Mouse (Mus musculus) cerebellum, adult (tissue): ENCODE measurements at regions not wholly inside any gene's neighbourhood (a gene's known extent, or its start where the extent isn't known, plus 50 kb on each side); places are given as distances from the start of the nearest gene placed in this dataset.
A peak's percentile ranks its signal among the peaks of the same experiment; 100 is the strongest.
"Not testable (repeated sequence)": the region's sequence is repeated elsewhere in the genome, so short reads cannot be mapped to it uniquely, and the experiment has no call there.

Experiments used
- ATAC-seq: cut with Nextera tagmentation; 2 replicates; pipeline ENCODE4 v1.9.2; 2017; ENCODE audit warnings: mild to moderate bottlenecking, moderate library complexity, mixed read lengths; ENCODE audit not compliant: insufficient number of reproducible peaks, low FRiP score, low TSS enrichment

DNA sequence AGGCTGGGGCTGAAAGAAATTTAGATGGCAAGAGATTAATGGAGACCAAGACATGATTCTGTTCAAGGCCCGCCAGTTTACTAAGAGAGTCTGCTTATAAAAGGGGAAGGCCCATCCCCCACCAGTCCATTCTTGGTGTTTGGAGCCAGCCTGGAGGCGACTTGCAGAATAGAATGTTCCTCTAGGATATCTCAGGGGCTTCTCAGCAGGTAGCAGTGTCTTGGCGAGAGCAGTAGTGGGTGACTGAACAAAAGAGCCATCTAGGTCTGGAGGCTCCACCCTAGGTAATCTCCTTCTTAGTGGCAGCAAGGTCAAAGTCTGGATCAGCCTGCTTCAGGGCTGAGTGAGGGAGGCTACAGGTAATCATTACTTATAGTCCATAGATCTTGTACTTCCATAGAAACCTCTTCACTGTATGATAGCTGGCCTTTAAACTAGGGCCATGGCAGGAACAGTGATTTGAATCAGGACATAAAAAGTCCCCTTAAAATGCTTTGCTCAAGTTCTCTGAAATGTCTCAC lies 166.0 kb upstream of the Gm5538 start:
- not testable (repeated sequence) for ATAC-seq

- ATAC-seq = no peak
Measured at GRCm38 (mm10) chr3:59542621-59543020, 187.0 kb upstream of the Gm5538 start.

DNA sequence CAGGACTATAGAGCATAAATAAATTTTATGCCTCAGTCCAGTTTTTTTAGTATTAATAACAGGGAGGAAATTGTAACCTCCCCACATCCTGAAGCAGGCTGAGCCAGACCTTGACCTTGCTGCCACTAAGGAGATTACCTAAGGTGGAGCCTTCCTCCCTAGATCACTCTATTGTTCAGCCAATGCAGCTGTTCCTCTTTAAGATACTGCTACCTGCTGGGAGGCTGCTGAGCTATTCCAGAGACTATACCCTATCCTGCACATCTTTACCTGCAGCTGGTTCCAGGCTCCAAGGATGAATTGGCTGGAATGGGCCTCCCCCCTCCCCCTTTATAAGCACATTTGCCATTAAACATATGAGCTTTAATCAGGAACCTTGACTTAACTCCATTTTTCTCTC lies 189.0 kb upstream of the Gm5538 start:
- not testable (repeated sequence) for ATAC-seq

DNA sequence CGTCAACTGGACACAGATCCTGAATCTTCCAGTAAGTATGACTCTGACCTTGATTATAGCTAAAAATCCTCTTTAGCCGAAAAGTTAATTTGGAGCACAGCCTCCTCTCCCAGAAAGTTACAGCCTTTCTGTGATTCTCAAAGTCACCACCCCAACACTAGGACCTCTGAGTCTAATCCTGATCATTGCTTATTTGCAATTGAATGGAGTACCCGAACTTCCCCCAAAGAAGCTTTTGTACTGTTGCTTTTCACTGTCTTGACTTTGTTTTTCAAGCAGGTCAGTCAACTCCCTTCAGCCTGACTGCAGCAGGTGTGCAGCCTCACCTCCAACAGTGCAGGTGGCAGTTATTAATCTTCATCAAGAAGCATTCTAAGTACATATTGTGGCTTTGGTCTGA lies 189.7 kb upstream of the Gm5538 start:
- ATAC-seq = not testable (repeated sequence)

- ATAC-seq = no peak
Measured at GRCm38 (mm10) chr3:59531311-59531834, 187.2 kb upstream of the Igsf10 start.

DNA sequence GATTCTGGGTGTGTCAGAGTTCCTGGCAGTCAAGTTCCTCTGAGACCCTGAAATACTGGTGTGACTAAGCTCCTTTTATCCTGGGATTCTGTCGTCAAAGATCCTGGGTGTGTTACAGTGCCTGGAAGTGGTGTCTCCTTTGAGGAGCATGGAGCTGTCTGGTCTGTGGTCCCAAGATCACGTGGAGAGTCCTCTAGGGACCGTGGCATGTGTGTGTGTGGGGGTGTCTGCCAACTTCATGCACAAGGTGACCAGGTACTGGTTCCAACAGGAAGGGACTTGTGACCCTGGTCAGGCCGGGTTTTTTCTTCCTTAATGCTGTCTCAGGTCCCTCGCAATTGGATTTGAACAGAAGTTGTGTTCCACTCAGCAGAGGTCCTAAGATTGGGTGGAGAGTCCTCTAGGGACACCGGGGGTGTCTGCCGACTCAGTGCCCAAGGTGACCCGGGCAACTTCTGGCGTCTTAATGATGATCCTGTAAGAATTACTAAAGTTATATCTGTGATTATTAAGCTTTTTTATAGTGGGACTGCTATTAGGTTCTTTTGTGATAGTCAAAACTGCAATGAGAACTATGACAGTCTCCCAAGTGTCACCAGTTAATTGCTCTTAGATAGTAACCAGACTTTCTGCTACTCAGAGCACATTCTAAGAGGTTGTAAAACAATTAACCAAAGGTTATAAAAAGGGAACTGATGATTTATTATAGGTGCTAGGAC lies 186.6 kb upstream of the Igsf10 start:
- ATAC-seq = no peak

DNA sequence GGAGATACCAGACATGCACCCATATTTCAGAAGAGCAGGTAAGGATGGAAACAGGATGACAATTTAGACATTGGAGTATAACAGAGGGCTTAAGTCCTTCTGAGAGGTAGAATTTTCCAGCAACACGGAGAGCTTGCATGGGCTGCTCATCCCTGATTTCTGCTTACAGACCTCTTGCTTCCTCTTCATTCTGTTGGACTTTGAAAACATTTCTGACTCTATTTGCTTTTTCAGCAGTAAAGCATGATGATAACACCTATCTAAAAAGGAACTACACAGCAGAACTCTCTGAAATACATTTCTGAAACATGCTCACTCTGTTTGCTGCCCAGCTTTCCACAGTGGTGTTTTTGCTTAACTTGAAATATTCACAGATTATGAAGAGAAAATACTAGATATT lies 176.6 kb upstream of the Igsf10 start:
- no peak for ATAC-seq

DNA sequence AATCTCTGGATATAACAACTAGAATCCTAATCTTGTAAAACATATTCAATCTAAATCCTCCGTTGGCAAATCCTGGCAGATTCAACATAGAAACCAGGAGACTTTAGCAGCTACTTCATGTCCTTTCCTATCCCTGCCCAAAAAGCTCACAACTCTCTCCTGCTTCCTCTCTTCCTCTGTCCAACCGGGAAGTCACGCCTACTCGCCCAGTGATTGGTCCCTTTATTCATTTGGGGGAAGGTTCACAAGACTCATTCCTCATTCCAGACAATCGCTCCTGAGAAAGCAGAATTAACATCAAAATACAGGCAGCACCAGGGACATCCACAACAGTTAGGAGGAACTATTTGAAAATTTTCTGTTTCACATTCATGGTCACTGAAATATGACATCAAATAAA lies 133.9 kb upstream of the Igsf10 start:
- no peak for ATAC-seq

DNA sequence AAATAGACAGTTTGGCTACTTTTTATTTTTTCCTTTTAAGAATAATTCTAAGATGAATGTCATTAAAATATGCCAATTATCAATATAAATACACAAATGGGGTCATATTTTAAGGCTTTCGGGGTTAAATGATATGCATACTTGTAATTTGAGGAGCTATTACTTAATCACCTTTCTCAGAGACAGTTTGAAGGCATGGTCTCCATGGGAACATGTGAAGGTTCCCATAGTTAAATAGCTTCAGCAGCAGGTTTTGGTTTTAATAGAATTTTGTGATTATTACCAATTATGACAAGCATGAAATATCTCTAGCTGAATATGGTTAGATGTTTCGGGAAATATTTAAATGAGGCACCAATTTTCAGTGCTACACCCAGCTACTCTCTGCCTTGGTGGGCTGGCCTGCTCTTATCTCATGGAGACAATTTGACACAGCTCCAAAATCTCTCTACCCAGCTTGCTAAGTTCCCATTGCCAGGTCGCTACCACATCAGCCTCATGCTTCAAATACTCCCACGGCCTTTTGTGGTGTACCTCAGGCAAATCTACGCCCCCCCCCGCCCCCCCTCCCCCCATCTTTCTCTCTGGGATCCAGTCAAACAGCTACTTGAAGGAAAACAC lies 133.4 kb upstream of the Igsf10 start:
- no peak for ATAC-seq

DNA sequence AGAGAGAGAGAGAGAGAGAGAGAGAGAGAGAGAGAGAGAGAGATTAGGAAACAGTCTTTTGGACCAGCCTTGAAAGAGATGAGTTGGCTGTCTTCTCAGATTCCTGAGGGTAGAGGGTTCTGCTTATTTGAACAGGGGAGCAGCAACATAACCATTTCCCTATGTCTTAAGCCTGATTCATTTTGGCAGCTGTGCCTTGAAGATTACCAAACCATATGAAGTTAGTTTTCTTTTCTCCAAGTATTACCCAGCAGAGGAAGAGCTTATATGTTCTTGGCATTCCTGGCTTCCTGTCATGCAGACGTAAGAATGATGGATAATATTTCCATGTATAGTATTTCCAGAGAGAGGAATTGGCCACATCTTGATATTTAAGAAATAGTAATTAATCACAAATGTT lies 124.8 kb upstream of the Igsf10 start:
- ATAC-seq = no peak

DNA sequence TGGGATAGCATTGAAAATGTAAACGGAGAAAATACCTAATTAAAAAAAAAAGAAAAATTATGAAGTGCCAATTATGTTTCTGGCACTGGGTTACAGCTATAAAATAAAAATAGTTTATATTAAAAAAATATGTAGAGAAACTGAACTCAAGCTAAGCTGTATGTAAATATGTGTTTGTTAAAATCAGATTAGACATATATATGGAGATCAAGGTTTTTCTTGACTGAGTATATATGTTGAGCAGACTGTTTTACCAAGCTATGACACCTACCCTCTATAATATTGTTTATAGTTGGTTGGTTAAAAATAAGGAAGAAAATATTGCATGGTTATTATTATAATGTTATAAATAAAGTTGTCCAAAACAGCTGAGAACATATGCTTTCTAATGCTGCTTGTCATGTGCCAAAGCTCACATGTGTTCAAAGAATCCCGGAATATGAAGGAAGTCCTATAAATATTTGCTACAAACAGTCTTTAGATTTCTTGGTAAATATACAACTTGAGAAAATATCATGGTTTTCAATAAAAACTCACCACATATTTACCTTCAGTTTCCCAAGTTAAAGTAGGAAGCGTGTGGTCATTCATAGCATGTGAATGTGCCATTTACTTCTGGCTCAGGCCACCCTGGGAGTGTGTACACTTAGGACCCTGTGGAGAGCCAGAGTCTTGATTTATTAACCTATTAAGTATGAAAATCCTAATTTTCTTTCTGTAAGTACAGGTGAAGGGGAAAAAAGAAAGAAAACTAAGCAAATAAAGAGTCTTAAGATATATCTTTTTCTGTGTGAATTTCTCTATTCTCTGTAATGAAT lies 118.4 kb upstream of the Igsf10 start:
- no peak for ATAC-seq

DNA sequence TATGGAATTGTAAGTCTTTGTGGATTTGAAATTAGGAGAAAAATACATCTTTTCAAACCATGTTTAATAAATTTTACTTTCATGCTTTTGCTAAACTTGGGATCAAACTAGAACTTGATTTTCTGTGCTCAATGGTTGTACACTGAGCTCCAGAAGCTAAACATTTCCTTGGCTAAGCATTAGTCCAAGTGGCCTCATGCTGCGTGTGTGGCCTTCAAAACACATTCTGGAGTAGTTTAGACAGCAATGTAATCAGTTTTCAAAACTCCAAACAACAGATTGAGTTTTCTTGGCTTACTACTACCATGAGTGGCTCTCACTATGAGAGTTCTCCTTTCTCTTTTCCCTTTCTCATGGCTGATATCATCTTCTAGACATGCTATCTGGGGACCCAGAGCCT lies 112.7 kb upstream of the Igsf10 start:
- no peak for ATAC-seq

- no peak for ATAC-seq
Measured at GRCm38 (mm10) chr3:59451084-59451483, 106.9 kb upstream of the Igsf10 start.

- no peak for ATAC-seq
Measured at GRCm38 (mm10) chr3:59423621-59424020, 79.4 kb upstream of the Igsf10 start.

GRCm38 (mm10) chr3:59409131-59409530 lies 64.9 kb upstream of the Igsf10 start:
- ATAC-seq = no peak

DNA sequence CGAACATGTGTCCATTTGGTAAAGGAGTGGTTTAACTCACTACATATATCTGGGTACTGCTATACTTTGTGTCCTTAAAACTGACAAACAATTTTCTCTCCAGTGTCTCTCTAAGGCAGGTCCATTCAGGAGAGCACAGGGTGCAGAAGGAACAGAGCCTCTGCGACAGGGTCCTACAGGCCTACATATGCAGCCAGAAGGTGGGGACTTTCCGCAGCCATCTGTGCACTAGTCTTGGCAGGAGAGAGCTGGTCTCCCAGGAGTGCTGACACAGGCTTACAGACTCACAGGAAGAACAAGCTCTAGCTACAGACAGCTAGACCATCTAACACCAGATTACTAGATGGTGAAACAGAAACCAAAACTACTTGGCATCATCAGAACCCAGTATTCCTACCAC lies 61.8 kb upstream of the Igsf10 start:
- ATAC-seq = peak; percentile 87

- peak; percentile 96 for ATAC-seq
Measured at GRCm38 (mm10) chr3:59401856-59402255, 57.7 kb upstream of the Igsf10 start.

- no peak; the same call in none of the 2 replicates for ATAC-seq
Measured at GRCm38 (mm10) chr3:59401425-59401824, 57.2 kb upstream of the Igsf10 start.
